In the genomic region with DNA sequence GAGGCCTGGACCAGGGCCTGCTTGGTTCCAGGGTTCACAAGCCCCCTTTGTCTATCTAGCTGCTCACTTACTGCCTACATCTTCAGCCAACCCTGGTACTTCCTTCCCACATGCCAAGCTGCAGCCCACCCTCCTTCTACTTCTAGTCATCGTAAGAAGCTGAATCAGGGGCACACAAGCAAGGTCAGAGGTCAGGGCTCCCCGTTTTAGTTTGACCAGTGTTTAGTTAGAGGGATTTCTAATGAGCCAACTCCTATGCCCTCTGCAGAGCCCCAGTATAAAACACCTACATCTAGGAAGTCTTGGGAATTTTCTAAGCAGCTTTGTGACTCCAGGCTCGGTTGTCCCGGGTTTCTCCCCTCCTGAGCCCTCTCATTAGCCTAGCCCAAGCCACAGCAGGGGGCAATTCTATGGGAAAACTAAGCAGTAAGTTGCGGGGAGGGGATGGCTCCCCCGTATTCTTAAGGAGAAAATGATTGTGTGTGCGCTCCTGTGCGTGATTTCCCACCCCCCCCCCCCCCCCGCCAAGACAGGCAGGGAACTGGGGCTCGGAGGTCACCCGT, we compare ENCODE assay signal across 8 mouse cellular contexts. TPM values are rescaled to one million over a fixed set of nuclear protein-coding genes. Genes with fewer than 3 reads are reported as not detected.
A peak's percentile ranks its signal among the peaks of the same experiment; 100 is the strongest.
DNase-seq lines count a peak whose midpoint lies in the region; ATAC-seq lines count a peak whose summit lies in the region.

No protein-coding gene starts in this region.

- H3K27me3 ChIP-seq in kidney, embryonic 16.5 days (ENCODE audit: insufficient read depth, low read length), result peaks cover 17% of the 10 kb centered on the region; the same call in 1 of the 2 replicates
- H3K27me3 ChIP-seq in hindbrain, embryonic 10.5 days (ENCODE audit: insufficient read depth, poor library complexity, severe bottlenecking), result peaks cover 87% of the 10 kb centered on the region
- peaks cover 69% of the 10 kb centered on the region for H3K27me3 ChIP-seq in midbrain, embryonic 12.5 days

- H3K9me3 ChIP-seq in kidney, embryonic 16.5 days (ENCODE audit: low read length), result no peaks in the 10 kb centered on the region
- no peaks in the 10 kb centered on the region for H3K9me3 ChIP-seq in hindbrain, embryonic 10.5 days
- no peaks in the 10 kb centered on the region for H3K9me3 ChIP-seq in midbrain, embryonic 12.5 days

- H3K9ac ChIP-seq in kidney, embryonic 16.5 days (replicated peaks; ENCODE audit: low read length), result peak overlapping the region; percentile 46
- H3K9ac ChIP-seq in midbrain, embryonic 12.5 days (replicated peaks), result no peak overlapping the region

- peaks cover 12% of the 10 kb centered on the region for H3K36me3 ChIP-seq in kidney, embryonic 16.5 days (ENCODE audit: insufficient read depth, low read length)
- H3K36me3 ChIP-seq in hindbrain, embryonic 10.5 days, result peaks cover 11% of the 10 kb centered on the region
- H3K36me3 ChIP-seq in midbrain, embryonic 12.5 days, result peaks cover 12% of the 10 kb centered on the region

- peaks cover 75% of the 10 kb centered on the region for H3K4me1 ChIP-seq in kidney, embryonic 16.5 days (ENCODE audit: insufficient read depth, low read length)
- peaks cover 82% of the 10 kb centered on the region for H3K4me1 ChIP-seq in hindbrain, embryonic 10.5 days (replicated peaks)
- H3K4me1 ChIP-seq in midbrain, embryonic 12.5 days, result peaks cover 72% of the 10 kb centered on the region

- ATAC-seq in kidney, embryonic 16.5 days (ENCODE audit: low FRiP score, low TSS enrichment), result no peak; the same call in 1 of the 2 replicates
- peak; percentile 20 for ATAC-seq in midbrain, embryonic 12.5 days (ENCODE audit: low FRiP score, low read depth)

- peak overlapping the region; percentile 92 for H3K27ac ChIP-seq in kidney, embryonic 16.5 days (ENCODE audit: low read length)
- H3K27ac ChIP-seq in hindbrain, embryonic 10.5 days, result peak overlapping the region; percentile 85
- peak overlapping the region; percentile 86 for H3K27ac ChIP-seq in midbrain, embryonic 12.5 days (replicated peaks)

- no peak for DNase-seq in kidney, postnatal 10 days
- peak; percentile 59 for DNase-seq in ZHBTc4 (ENCODE audit: low read depth, low spot score)
- no peak for DNase-seq in hindbrain, embryonic 10.5 days (ENCODE audit: low spot score)
- DNase-seq in natural killer cell, adult 2 months (ENCODE audit: low spot score in 2 of 2), result no peak
- no peak for DNase-seq in urinary bladder, postnatal 14 days (ENCODE audit: low spot score)
- DNase-seq in gastrocnemius, postnatal 36 days, result no peak

- intact Hi-C loops in gastrocnemius, postnatal 36 days (cut with DNase I), result no loop called here

- peak overlapping the region; percentile 95 for H3K4me2 ChIP-seq in kidney, embryonic 16.5 days (replicated peaks; ENCODE audit: low read depth, low read length)
- peak overlapping the region; percentile 64 for H3K4me2 ChIP-seq in midbrain, embryonic 12.5 days (replicated peaks)

- H3K4me3 ChIP-seq in kidney, embryonic 16.5 days (ENCODE audit: low read length), result peak overlapping the region; percentile 52
- H3K4me3 ChIP-seq in hindbrain, embryonic 10.5 days, result peak overlapping the region; percentile 52
- H3K4me3 ChIP-seq in midbrain, embryonic 12.5 days, result peak overlapping the region; percentile 36; the same call in 1 of the 2 replicates

- WGBS in kidney, embryonic 16.5 days, result 4% methylated on average over 6 of the region's 11 CpGs
- WGBS in hindbrain, embryonic 10.5 days, result under 1% methylated on average over 11 of the region's 11 CpGs
- 0% methylated on average over 8 of the region's 11 CpGs for WGBS in midbrain, embryonic 12.5 days

RNA-seq across cellular contexts. Expression of a gene that starts 4.0 kb away (rescaled TPM):
- 41.0 and 52.0 TPM in 2 replicates for polyA plus RNA-seq in kidney, embryonic 16.5 days (2015; fragmentation: Nextera tagmentation; extraction: Ambion mirVana)
- 8.6 and 15.7 TPM in 2 replicates for polyA plus RNA-seq in hindbrain, embryonic 10.5 days (2016; fragmentation: Nextera tagmentation; extraction: Ambion mirVana)
- 17.8 and 17.9 TPM in 2 replicates for polyA plus RNA-seq in midbrain, embryonic 12.5 days (2016; fragmentation: Nextera tagmentation; extraction: Ambion mirVana)
- total RNA-seq in gastrocnemius, postnatal 36 days (2021), result 1 to 10 TPM; 4.4 to 4.7 TPM

RNA-seq across cellular contexts. Expression of a gene that starts 11.0 kb away (rescaled TPM):
- polyA plus RNA-seq in kidney, embryonic 16.5 days (2015; fragmentation: Nextera tagmentation; extraction: Ambion mirVana), result 322 and 487 TPM in 2 replicates
- polyA plus RNA-seq in hindbrain, embryonic 10.5 days (2016; fragmentation: Nextera tagmentation; extraction: Ambion mirVana), result 297 and 430 TPM in 2 replicates
- 524 and 532 TPM in 2 replicates for polyA plus RNA-seq in midbrain, embryonic 12.5 days (2016; fragmentation: Nextera tagmentation; extraction: Ambion mirVana)
- total RNA-seq in gastrocnemius, postnatal 36 days (2021), result 100 to 1,000 TPM; 847 to 848 TPM

RNA-seq across cellular contexts. Expression of a gene that starts 25.3 kb away (rescaled TPM):
- polyA plus RNA-seq in kidney, embryonic 16.5 days (2015; fragmentation: Nextera tagmentation; extraction: Ambion mirVana), result 92.3 and 92.7 TPM in 2 replicates
- 71.2 and 76.9 TPM in 2 replicates for polyA plus RNA-seq in hindbrain, embryonic 10.5 days (2016; fragmentation: Nextera tagmentation; extraction: Ambion mirVana)
- 70.9 and 72.6 TPM in 2 replicates for polyA plus RNA-seq in midbrain, embryonic 12.5 days (2016; fragmentation: Nextera tagmentation; extraction: Ambion mirVana)
- total RNA-seq in gastrocnemius, postnatal 36 days (2021), result 10 to 100 TPM; 23.6 TPM

RNA-seq across cellular contexts. Expression of a gene that starts 30.6 kb away (rescaled TPM):
- 18.5 and 22.8 TPM in 2 replicates for polyA plus RNA-seq in kidney, embryonic 16.5 days (2015; fragmentation: Nextera tagmentation; extraction: Ambion mirVana)
- polyA plus RNA-seq in hindbrain, embryonic 10.5 days (2016; fragmentation: Nextera tagmentation; extraction: Ambion mirVana), result 6.9 and 7.1 TPM in 2 replicates
- 2.9 and 5.1 TPM in 2 replicates for polyA plus RNA-seq in midbrain, embryonic 12.5 days (2016; fragmentation: Nextera tagmentation; extraction: Ambion mirVana)
- 1 to 10 TPM; 4.2 to 4.9 TPM for total RNA-seq in gastrocnemius, postnatal 36 days (2021)

RNA-seq across cellular contexts. Expression of a gene that starts 35.8 kb away (rescaled TPM):
- polyA plus RNA-seq in kidney, embryonic 16.5 days (2015; fragmentation: Nextera tagmentation; extraction: Ambion mirVana), result 0.66 and 0.82 TPM in 2 replicates
- polyA plus RNA-seq in hindbrain, embryonic 10.5 days (2016; fragmentation: Nextera tagmentation; extraction: Ambion mirVana), result 1.3 and 2.1 TPM in 2 replicates
- polyA plus RNA-seq in midbrain, embryonic 12.5 days (2016; fragmentation: Nextera tagmentation; extraction: Ambion mirVana), result 2.5 and 2.6 TPM in 2 replicates
- 1 to 10 TPM; 2.3 TPM for total RNA-seq in gastrocnemius, postnatal 36 days (2021)
